Mouse (Mus musculus): Measurements from ENCODE around the gene Cdk16. TPM values are rescaled to one million over a fixed set of nuclear protein-coding genes. Genes with fewer than 3 reads are reported as not detected.

The Cdk16 gene
- polyA plus RNA-seq (2012): 54.5 and 62.9 TPM in 2 replicates

DNA sequence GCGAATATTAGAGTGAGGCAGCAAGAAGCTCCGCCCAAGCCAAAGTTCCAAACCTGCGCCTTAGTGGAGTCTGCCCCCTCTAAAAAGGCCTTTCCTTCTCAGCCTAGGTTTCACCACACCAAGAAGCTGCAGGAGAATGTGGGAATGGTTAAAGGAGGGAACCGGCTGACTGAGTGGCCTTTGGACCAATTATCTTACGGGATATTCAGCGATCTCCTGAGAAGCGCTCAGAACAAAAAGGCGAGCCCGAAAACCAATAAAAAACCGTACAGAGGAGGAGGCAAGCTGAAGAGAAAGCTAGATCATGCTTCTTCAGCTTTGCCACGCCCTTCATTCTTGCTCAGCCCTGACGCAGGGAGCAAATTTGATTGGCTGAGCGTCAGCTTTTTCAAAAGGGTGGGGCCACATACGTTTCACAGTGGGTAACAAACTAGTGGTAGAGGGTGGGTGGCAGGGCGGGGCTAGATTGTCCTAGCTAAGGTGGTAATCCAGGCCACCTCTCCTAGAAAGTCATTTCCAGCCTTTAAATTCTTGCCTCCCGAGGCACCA lies at the start of gene Cdk16:
Cdk16 (plus strand) TSS at position 436 of the 549 bp plus-strand sequence.

DNA sequence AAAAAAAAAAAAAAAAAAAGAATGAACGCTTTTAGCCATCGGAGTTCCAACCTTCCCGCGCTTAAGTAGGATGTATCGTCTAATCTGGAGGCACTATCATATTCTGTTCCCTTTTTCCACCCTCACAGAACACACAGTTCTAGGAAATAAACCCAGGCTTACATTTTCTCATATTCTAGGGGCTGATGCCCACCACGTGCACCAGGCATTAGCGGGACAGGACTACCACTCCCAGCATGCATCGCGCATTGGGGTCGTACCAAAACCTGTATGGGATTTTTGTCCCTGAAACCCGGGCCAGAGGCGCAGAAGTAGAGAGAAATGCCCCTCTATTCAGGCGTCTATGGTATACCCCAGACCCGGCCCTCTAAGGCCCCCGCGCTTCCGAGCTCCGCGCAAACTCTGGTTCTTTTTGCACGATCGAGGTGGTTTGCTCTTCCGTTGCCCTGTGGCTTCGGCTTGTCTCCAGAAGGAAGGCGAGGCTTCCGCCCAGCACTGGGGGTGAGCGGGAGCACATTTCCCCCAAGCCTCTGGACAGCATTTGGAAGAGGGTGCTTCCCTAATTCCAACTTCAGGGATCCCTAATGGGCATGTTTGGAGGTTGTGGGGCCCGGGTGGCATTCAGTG lies 29.6 kb upstream of the Cdk16 start, which contains the start of gene Uba1:
Uba1 (plus strand) TSS at position 301 of the 627 bp plus-strand sequence.

DNA sequence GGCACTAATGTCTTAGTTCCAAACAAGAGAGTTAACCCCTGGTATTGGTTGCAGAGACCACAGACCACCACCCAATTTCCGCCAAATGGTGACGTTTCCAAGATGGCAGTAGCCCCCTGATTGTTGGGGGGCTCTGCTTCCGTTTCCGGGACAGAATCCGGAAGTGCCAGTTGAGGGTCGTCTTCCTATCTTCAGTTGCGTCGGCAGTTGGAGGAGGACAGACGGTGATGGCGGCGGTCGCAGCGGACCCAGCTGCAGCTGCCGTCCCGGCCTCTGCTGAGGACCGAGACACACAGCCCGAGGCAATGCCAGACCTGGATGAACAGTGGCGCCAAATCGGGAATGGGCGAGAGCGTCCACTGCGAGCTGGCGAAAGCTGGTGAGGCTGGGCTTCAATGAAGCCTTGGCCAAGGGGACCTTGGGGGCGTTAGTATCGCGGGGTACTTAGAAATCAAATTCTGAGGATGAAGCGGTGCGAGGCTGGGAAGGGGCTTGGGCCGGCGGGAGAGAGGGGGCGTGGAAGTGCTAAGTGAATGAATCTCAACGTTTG lies 16.1 kb downstream of the Cdk16 start, which contains the start of gene Usp11:
Usp11 (plus strand) TSS at position 166 of the 550 bp plus-strand sequence.

Other genes starting within 250 kb of the Cdk16 start
- not detected in 2 replicates for gene Rgn, start 138.2 kb upstream of the Cdk16 start, polyA plus RNA-seq (2012)
- gene Rbm10, start 70.5 kb upstream of the Cdk16 start, polyA plus RNA-seq (2012): 72.3 and 72.5 TPM in 2 replicates
- 702 and 766 TPM in 2 replicates for gene Ndufb11, start 70.3 kb upstream of the Cdk16 start, polyA plus RNA-seq (2012)
- 197 and 210 TPM in 2 replicates for gene Uba1, start 29.6 kb upstream of the Cdk16 start, polyA plus RNA-seq (2012)
- gene Usp11, start 16.0 kb downstream of the Cdk16 start, polyA plus RNA-seq (2012): 12.1 and 18.9 TPM in 2 replicates
- gene Araf, start 109.9 kb downstream of the Cdk16 start, polyA plus RNA-seq (2012): 38.8 and 52.9 TPM in 2 replicates
- not detected in 2 replicates for gene Timp1, start 182.2 kb downstream of the Cdk16 start, polyA plus RNA-seq (2012)
- 0.08 and 0.18 TPM in 2 replicates for gene Syn1, start 233.1 kb downstream of the Cdk16 start, polyA plus RNA-seq (2012)
- gene Cfp, start 243.6 kb downstream of the Cdk16 start, polyA plus RNA-seq (2012): 84.9 and 162 TPM in 2 replicates